12 mouse cellular contexts compared by ENCODE assay signal in genomic region chr19:3903648-3904362, GRCm38 (mm10). TPM values are rescaled to one million over a fixed set of nuclear protein-coding genes. Genes with fewer than 3 reads are reported as not detected.
DNase-seq lines count a peak whose midpoint lies in the region; ATAC-seq and TF ChIP-seq lines count a peak whose summit lies in the region.
"Had no signal": no experiment of that assay in that cellular context is flagged by ENCODE, and none has a peak within 500 bp of the region (broad histone marks: within the 10 kb centered on the region; RNA-seq: fewer than 3 reads in every experiment).

No protein-coding gene starts in this region.

- H3K4me2 ChIP-seq in intestine, postnatal 0 days (replicated peaks; ENCODE audit: low read depth), result peak overlapping the region; percentile 75
- H3K4me2 ChIP-seq in intestine, embryonic 16.5 days (ENCODE audit: low read depth, low read length), result no peak overlapping the region
- no peak overlapping the region; the same call in 1 of the 2 replicates for H3K4me2 ChIP-seq in neural tube, embryonic 13.5 days

- no peaks in the 10 kb centered on the region for H3K27me3 ChIP-seq in intestine, postnatal 0 days (replicated peaks; ENCODE audit: control insufficient read depth, insufficient read depth, low read length)
- no peaks in the 10 kb centered on the region for H3K27me3 ChIP-seq in intestine, embryonic 16.5 days (replicated peaks; ENCODE audit: control insufficient read depth, insufficient read depth, low read length)
- no peaks in the 10 kb centered on the region for H3K27me3 ChIP-seq in neural tube, embryonic 13.5 days

- no peaks in the 10 kb centered on the region for H3K9me3 ChIP-seq in intestine, postnatal 0 days (ENCODE audit: control insufficient read depth)
- no peaks in the 10 kb centered on the region for H3K9me3 ChIP-seq in intestine, embryonic 16.5 days (ENCODE audit: control insufficient read depth, low read length)
- no peaks in the 10 kb centered on the region for H3K9me3 ChIP-seq in neural tube, embryonic 13.5 days

- ATAC-seq in intestine, postnatal 0 days, result no peak
- no peak for ATAC-seq in intestine, embryonic 16.5 days
- no peak for ATAC-seq in neural tube, embryonic 13.5 days (ENCODE audit: low read depth)
- ATAC-seq in inflammation-experienced regulatory T-cells, adult 6 months, result no peak
- ATAC-seq: forebrain, embryonic 16.5 days; hindbrain, postnatal 0 days had no signal

- H3K27ac ChIP-seq in intestine, postnatal 0 days (ENCODE audit: low read depth, low read length), result no peak overlapping the region
- no peak overlapping the region for H3K27ac ChIP-seq in intestine, embryonic 16.5 days (ENCODE audit: low read length)
- H3K27ac ChIP-seq in neural tube, embryonic 13.5 days (replicated peaks), result no peak overlapping the region
- no peak overlapping the region for H3K27ac ChIP-seq in bone marrow macrophage, adult 2 months (ENCODE audit: insufficient read depth, low read depth, low read length)
- H3K27ac ChIP-seq: hindbrain, postnatal 0 days had no signal

- peaks cover 45% of the 10 kb centered on the region for H3K36me3 ChIP-seq in intestine, postnatal 0 days (ENCODE audit: control insufficient read depth, insufficient read depth)
- peaks cover 22% of the 10 kb centered on the region for H3K36me3 ChIP-seq in intestine, embryonic 16.5 days (ENCODE audit: control insufficient read depth, insufficient read depth, low read length)
- H3K36me3 ChIP-seq in neural tube, embryonic 13.5 days, result peaks cover 15% of the 10 kb centered on the region

- TF ChIP-seq CTCF in intestine, postnatal 0 days (IDR thresholded peaks at IDR 0.05; ENCODE audit: low read depth), result no peak
- TF ChIP-seq CTCF in bone marrow macrophage, adult 2 months (IDR thresholded peaks at IDR 0.05; ENCODE audit: low read depth, low read length), result no peak

- H3K4me3 ChIP-seq in intestine, postnatal 0 days (ENCODE audit: low read depth, low read length), result no peak overlapping the region
- no peak overlapping the region for H3K4me3 ChIP-seq in intestine, embryonic 16.5 days (ENCODE audit: low read length)
- no peak overlapping the region for H3K4me3 ChIP-seq in neural tube, embryonic 13.5 days
- H3K4me3 ChIP-seq in bone marrow macrophage, adult 2 months (ENCODE audit: insufficient read depth, low read length), result peak overlapping the region; percentile 94

- H3K4me1 ChIP-seq in intestine, postnatal 0 days (replicated peaks; ENCODE audit: control insufficient read depth, insufficient read depth, low read length), result peaks cover 10% of the 10 kb centered on the region; the same call in 1 of the 2 replicates
- peaks cover 33% of the 10 kb centered on the region for H3K4me1 ChIP-seq in intestine, embryonic 16.5 days (ENCODE audit: control insufficient read depth, insufficient read depth, low read length)
- H3K4me1 ChIP-seq in neural tube, embryonic 13.5 days (replicated peaks), result peaks cover 32% of the 10 kb centered on the region
- peaks cover 47% of the 10 kb centered on the region for H3K4me1 ChIP-seq in bone marrow macrophage, adult 2 months (ENCODE audit: control insufficient read depth, insufficient read depth, low read length)

- 78% methylated on average over 25 of the region's 25 CpGs for WGBS in intestine, postnatal 0 days
- 77% methylated on average over 25 of the region's 25 CpGs for WGBS in intestine, embryonic 16.5 days
- 65% methylated on average over 25 of the region's 25 CpGs for WGBS in neural tube, embryonic 13.5 days

- no peak for TF ChIP-seq POLR2A in bone marrow macrophage, adult 2 months (IDR thresholded peaks at IDR 0.05; ENCODE audit: borderline replicate concordance, low read depth, low read length)

- DNase-seq in neural tube, embryonic 10.5 days (ENCODE audit: extremely low spot score, low spot score), result no peak
- peak; percentile 45 for DNase-seq in testis, postnatal 10 days (ENCODE audit: low spot score)
- DNase-seq: cerebellum, postnatal 25 days; lung, adult 2 months; thymus, adult 18-20 months had no signal

- no peak overlapping the region for H3K9ac ChIP-seq in intestine, postnatal 0 days (ENCODE audit: low read depth, low read length)
- H3K9ac ChIP-seq in intestine, embryonic 16.5 days (ENCODE audit: low read depth, low read length), result no peak overlapping the region
- 0 out of 2 replicates have a peak overlapping the region, but pooled peaks have one; percentile 17 for H3K9ac ChIP-seq in neural tube, embryonic 13.5 days

RNA-seq across cellular contexts. Expression of gene Tcirg1, which starts 3.1 kb away (rescaled TPM):
- 76.2 and 83.0 TPM in 2 replicates for polyA plus RNA-seq in intestine, postnatal 0 days (2015; fragmentation: Nextera tagmentation; extraction: Ambion mirVana)
- polyA plus RNA-seq in intestine, embryonic 16.5 days (2015; fragmentation: Nextera tagmentation; extraction: Ambion mirVana), result 73.3 and 84.5 TPM in 2 replicates
- polyA plus RNA-seq in neural tube, embryonic 13.5 days (2015; fragmentation: Nextera tagmentation; extraction: Ambion mirVana), result 18.4 and 18.9 TPM in 2 replicates
- 488 and 518 TPM in 2 replicates for polyA plus RNA-seq in bone marrow macrophage, adult 2 months (2012; ENCODE audit: insufficient read depth, insufficient read length, missing spikeins)
- polyA plus RNA-seq in inflammation-experienced regulatory T-cells, adult 6 months (2017; shearing (Covaris generic)), result 10 to 100 TPM; 57.2 to 85.0 (median 60.4) TPM

RNA-seq across cellular contexts. Expression of gene Ndufs8, which starts 8.8 kb away (rescaled TPM):
- polyA plus RNA-seq in intestine, postnatal 0 days (2015; fragmentation: Nextera tagmentation; extraction: Ambion mirVana), result 303 and 317 TPM in 2 replicates
- polyA plus RNA-seq in intestine, embryonic 16.5 days (2015; fragmentation: Nextera tagmentation; extraction: Ambion mirVana), result 412 and 424 TPM in 2 replicates
- 286 and 302 TPM in 2 replicates for polyA plus RNA-seq in neural tube, embryonic 13.5 days (2015; fragmentation: Nextera tagmentation; extraction: Ambion mirVana)
- 80.5 and 85.1 TPM in 2 replicates for polyA plus RNA-seq in bone marrow macrophage, adult 2 months (2012; ENCODE audit: insufficient read depth, insufficient read length, missing spikeins)
- polyA plus RNA-seq in inflammation-experienced regulatory T-cells, adult 6 months (2017; shearing (Covaris generic)), result 100 to 1,000 TPM; 219 to 266 (median 256) TPM

RNA-seq across cellular contexts. Expression of gene Aldh3b1, which starts 25.8 kb away (rescaled TPM):
- 16.1 and 17.4 TPM in 2 replicates for polyA plus RNA-seq in intestine, postnatal 0 days (2015; fragmentation: Nextera tagmentation; extraction: Ambion mirVana)
- 4.2 TPM in 2 replicates for polyA plus RNA-seq in intestine, embryonic 16.5 days (2015; fragmentation: Nextera tagmentation; extraction: Ambion mirVana)
- 1.9 and 2.2 TPM in 2 replicates for polyA plus RNA-seq in neural tube, embryonic 13.5 days (2015; fragmentation: Nextera tagmentation; extraction: Ambion mirVana)
- 83.9 and 85.6 TPM in 2 replicates for polyA plus RNA-seq in bone marrow macrophage, adult 2 months (2012; ENCODE audit: insufficient read depth, insufficient read length, missing spikeins)
- under 1 TPM in 1 of 3 experiments, not detected in 2; 0.36 TPM for polyA plus RNA-seq in inflammation-experienced regulatory T-cells, adult 6 months (2017; shearing (Covaris generic))

RNA-seq across cellular contexts. Expression of gene Unc93b1, which starts 31.2 kb away (rescaled TPM):
- polyA plus RNA-seq in intestine, postnatal 0 days (2015; fragmentation: Nextera tagmentation; extraction: Ambion mirVana), result 28.3 and 29.2 TPM in 2 replicates
- polyA plus RNA-seq in intestine, embryonic 16.5 days (2015; fragmentation: Nextera tagmentation; extraction: Ambion mirVana), result 27.0 and 29.8 TPM in 2 replicates
- 11.8 and 13.5 TPM in 2 replicates for polyA plus RNA-seq in neural tube, embryonic 13.5 days (2015; fragmentation: Nextera tagmentation; extraction: Ambion mirVana)
- polyA plus RNA-seq in bone marrow macrophage, adult 2 months (2012; ENCODE audit: insufficient read depth, insufficient read length, missing spikeins), result 1,272 and 1,428 TPM in 2 replicates
- 10 to 100 TPM; 23.5 to 38.0 (median 26.2) TPM for polyA plus RNA-seq in inflammation-experienced regulatory T-cells, adult 6 months (2017; shearing (Covaris generic))

RNA-seq across cellular contexts. Expression of gene Chka, which starts 52.2 kb away (rescaled TPM):
- polyA plus RNA-seq in intestine, postnatal 0 days (2015; fragmentation: Nextera tagmentation; extraction: Ambion mirVana), result 113 and 155 TPM in 2 replicates
- polyA plus RNA-seq in intestine, embryonic 16.5 days (2015; fragmentation: Nextera tagmentation; extraction: Ambion mirVana), result 57.8 and 67.5 TPM in 2 replicates
- polyA plus RNA-seq in neural tube, embryonic 13.5 days (2015; fragmentation: Nextera tagmentation; extraction: Ambion mirVana), result 51.5 and 54.6 TPM in 2 replicates
- 22.0 and 22.5 TPM in 2 replicates for polyA plus RNA-seq in bone marrow macrophage, adult 2 months (2012; ENCODE audit: insufficient read depth, insufficient read length, missing spikeins)
- polyA plus RNA-seq in inflammation-experienced regulatory T-cells, adult 6 months (2017; shearing (Covaris generic)), result 1 to 10 TPM; 1.6 to 4.9 (median 4.3) TPM
